Mouse (Mus musculus) heart, embryonic 11.5 days (tissue): Measurements from ENCODE around the gene Fam184a. TPM values are rescaled to one million over a fixed set of nuclear protein-coding genes. Genes with fewer than 3 reads are reported as not detected.
A peak's percentile ranks its signal among the peaks of the same experiment; 100 is the strongest.
"Not testable (repeated sequence)": the region's sequence is repeated elsewhere in the genome, so short reads cannot be mapped to it uniquely, and the experiment has no call there.

Experiments used
- ATAC-seq: fragments of 200-750 bp; cut with Nextera tagmentation; replicated peaks from 2 replicates; pipeline ENCODE4 v1.8.0; 2017; ENCODE audit warnings: moderate library complexity; ENCODE audit not compliant: insufficient number of reproducible peaks, low FRiP score, low TSS enrichment
- H3K27ac ChIP-seq: fragments of 300-500 bp; sonication (generic); 2 replicates; pipeline ENCODE4 v1.5.1; 2014; ENCODE audit warnings: mild to moderate bottlenecking, low read depth, low read length
- H3K27me3 ChIP-seq: fragments of 300-500 bp; sonication (generic); 2 replicates; pipeline ENCODE4 v1.6.1; 2014; ENCODE audit warnings: mild to moderate bottlenecking, low read length, mixed read lengths; ENCODE audit not compliant: control insufficient read depth, insufficient read depth
- H3K36me3 ChIP-seq: fragments of 300-500 bp; sonication (generic); 2 replicates; pipeline ENCODE4 v1.6.1; 2014; ENCODE audit warnings: mild to moderate bottlenecking, low read length, moderate library complexity, mixed read lengths; ENCODE audit not compliant: control insufficient read depth, insufficient read depth
- H3K4me1 ChIP-seq: fragments of 300-500 bp; sonication (generic); 2 replicates; pipeline ENCODE4 v1.6.1; 2014; ENCODE audit warnings: low read length; ENCODE audit not compliant: control insufficient read depth, insufficient read depth
- H3K4me2 ChIP-seq: fragments of 300-500 bp; sonication (generic); 2 replicates; pipeline ENCODE4 v1.6.1; 2014; ENCODE audit warnings: mild to moderate bottlenecking, moderate library complexity
- H3K4me3 ChIP-seq: fragments of 300-500 bp; sonication (generic); 2 replicates; pipeline ENCODE4 v1.5.1; 2014; ENCODE audit warnings: low read depth, low read length
- H3K9ac ChIP-seq: fragments of 300-500 bp; sonication (generic); 2 replicates; pipeline ENCODE4 v1.6.1; 2014; ENCODE audit warnings: mild to moderate bottlenecking, low read depth, low read length, moderate library complexity
- H3K9me3 ChIP-seq: fragments of 300-500 bp; sonication (generic); replicated peaks from 2 replicates; pipeline ENCODE4 v1.6.1; 2016; ENCODE audit warnings: low read length; ENCODE audit not compliant: control insufficient read depth
- WGBS: fragments of 180-500 bp; shearing (Covaris S2); extraction: QIAGEN DNeasy Blood & Tissue Kit; methylation state at CpG from one replicate; pipeline ENCODE4 v1.1.7; 2014; ENCODE audit not compliant: insufficient replicate concordance; 5-methylcytosine and 5-hydroxymethylcytosine counted together
- polyA plus RNA-seq: library from polyadenylated mRNA; unstranded; fragments of >200 nt; fragmentation: Nextera tagmentation; extraction: Ambion mirVana; gene quantifications from 2 replicates; pipeline ENCODE4 v1.2.1, GENCODE M21; 2014

Gene Fam184a
- polyA plus RNA-seq, 1 experiment from 2014 or later, result 3.1 TPM

DNA sequence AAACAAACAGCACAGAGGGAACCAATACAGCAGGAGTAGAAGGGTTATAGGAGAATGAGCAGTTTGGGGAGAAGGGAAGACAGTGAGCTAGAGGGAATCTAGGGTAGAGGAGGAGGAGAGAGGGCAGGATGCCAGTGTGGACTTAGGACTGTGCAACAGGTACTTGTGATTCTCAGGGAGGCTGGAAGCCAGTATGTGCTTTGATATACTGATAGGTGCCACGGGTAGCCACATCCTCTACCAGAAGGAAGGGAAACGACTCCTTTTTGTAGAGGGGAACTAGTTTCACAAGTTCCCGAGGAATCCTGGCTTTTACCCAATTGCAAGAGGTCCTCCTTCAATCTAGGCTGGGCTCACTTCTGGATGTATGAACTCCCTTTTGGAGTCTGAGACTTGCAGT lies 65.1 kb downstream of the Fam184a start:
- no peak for ATAC-seq
- H3K9me3 ChIP-seq, result no peaks in the 10 kb centered on the region
- 61% methylated on average over 3 of the region's 3 CpGs for WGBS
- H3K27ac ChIP-seq, result no peak overlapping the region
- no peaks in the 10 kb centered on the region for H3K36me3 ChIP-seq
- H3K4me1 ChIP-seq, result no peaks in the 10 kb centered on the region
- H3K9ac ChIP-seq, result no peak overlapping the region
- no peak overlapping the region for H3K4me3 ChIP-seq
- no peaks in the 10 kb centered on the region for H3K27me3 ChIP-seq
- no peak overlapping the region for H3K4me2 ChIP-seq

DNA sequence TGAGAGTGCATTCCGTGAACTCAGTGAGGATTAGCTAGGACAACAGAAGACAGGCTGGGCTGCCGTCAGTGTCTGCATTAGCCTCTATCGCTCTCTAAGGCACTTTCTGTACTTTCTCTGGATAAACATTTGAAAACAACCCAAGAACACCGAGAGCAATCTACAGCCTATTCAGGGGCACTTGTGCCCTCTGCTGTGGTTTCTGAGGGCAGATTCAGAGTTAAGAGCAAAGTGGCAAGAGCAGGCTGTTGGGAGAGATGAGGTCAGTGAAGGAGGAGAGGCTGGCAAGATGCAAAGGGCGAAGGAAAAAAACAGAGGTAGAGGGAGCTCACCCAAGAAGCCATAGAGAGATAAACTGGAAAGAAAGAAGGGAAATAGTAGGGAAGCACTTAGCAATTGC lies 67.7 kb downstream of the Fam184a start:
- Histone ChIP-seq H3K9ac (no peak overlapping the region), H3K4me3 (no peak overlapping the region), H3K4me2 (no peak overlapping the region), H3K27me3 (no peaks in the 10 kb centered on the region), H3K4me1 (no peaks in the 10 kb centered on the region), H3K36me3 (no peaks in the 10 kb centered on the region), H3K27ac (no peak overlapping the region), H3K9me3 (no peaks in the 10 kb centered on the region)
- WGBS, result 80% methylated on average over 5 of the region's 5 CpGs
- ATAC-seq, result no peak

DNA sequence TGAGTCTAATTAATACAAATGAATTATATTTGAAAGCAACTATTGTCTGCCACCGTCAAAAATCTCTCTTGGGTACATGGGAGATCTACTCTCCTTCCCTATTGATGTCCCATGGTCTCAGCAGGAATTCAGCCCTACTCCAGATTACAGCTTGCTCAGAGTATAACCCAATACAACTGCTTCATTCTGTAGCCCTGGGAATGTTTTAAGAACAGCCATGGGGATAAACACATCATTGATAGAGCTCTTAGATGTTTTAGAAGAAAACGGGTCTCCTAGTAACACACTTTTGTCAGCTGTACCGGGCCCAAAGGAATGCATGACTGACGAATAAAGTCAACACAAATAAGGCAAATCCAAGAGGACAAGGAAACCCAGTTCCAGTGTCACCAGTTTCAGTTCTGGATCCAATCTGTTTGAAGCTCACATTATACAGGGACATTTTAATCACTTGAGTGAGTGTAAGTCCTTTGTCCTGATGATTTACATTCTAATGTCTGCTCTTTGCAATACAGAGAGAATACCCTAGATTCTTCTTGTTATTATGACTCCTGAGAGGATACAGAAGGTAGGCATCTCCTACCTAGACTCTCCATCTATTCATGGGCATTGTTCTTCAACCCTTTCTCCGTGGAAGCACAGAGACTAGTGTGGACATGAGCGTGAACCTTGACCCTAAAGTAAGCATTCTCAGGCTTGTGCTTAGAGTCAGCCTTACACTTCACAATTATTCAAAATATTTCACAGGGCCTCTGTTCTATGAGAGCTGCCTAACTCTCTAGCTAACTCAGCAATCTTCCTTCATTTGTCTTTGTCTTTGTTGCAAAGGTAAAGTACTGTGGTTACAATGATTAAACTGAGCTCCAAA lies 71.0 kb downstream of the Fam184a start:
- no peak for ATAC-seq
- H3K9ac ChIP-seq, result no peak overlapping the region
- no peak overlapping the region for H3K27ac ChIP-seq
- 75% methylated on average over 6 of the region's 6 CpGs for WGBS
- H3K36me3 ChIP-seq, result no peaks in the 10 kb centered on the region
- no peak overlapping the region for H3K4me3 ChIP-seq
- H3K27me3 ChIP-seq, result no peaks in the 10 kb centered on the region
- no peaks in the 10 kb centered on the region for H3K9me3 ChIP-seq
- H3K4me2 ChIP-seq, result no peak overlapping the region
- no peaks in the 10 kb centered on the region for H3K4me1 ChIP-seq

DNA sequence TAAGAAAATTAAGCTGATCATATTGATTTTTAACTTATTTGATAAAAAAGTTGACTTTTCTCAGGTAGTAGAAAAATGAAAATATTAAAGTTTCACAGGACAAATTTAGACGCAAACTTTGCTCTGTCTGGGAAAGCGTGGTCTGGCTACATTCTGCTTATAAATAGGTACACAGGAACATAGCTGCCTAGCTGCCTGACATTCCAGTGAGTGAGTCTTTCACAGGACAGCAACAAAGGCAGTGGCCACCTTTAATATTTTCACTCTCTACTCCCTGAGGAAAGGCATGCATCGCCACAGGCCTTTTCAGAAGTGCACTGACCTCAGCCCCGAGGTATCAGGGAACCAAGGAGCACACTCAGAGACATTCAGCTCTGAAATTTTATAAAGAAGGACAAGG lies 89.1 kb downstream of the Fam184a start:
- no peak for ATAC-seq
- no peak overlapping the region for H3K4me2 ChIP-seq
- no peak overlapping the region for H3K9ac ChIP-seq
- H3K4me3 ChIP-seq, result no peak overlapping the region
- 44% methylated on average over 4 of the region's 4 CpGs for WGBS
- no peaks in the 10 kb centered on the region for H3K36me3 ChIP-seq
- no peaks in the 10 kb centered on the region for H3K4me1 ChIP-seq
- H3K9me3 ChIP-seq, result no peaks in the 10 kb centered on the region
- no peak overlapping the region for H3K27ac ChIP-seq
- no peaks in the 10 kb centered on the region for H3K27me3 ChIP-seq

DNA sequence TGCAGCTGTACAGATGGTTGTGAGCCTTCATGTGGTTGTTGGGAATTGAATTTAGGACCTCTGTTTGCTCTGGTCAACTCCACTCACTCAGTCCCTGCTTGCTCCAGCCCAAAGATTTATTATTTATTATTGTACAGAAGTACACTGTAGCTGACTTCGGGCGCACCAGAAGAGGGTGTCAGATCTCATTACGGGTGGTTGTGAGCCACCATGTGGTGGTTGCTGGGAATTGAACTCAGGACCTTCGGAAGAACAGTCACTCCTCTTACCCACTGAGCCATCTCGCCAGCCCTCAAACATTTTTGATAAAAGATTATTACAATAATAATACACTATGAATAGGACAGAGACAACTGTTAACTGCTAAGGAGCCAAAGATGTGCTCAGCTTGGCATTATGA lies 96.7 kb downstream of the Fam184a start:
- H3K36me3 ChIP-seq, H3K9me3 ChIP-seq, H3K4me2 ChIP-seq, H3K27ac ChIP-seq, ATAC-seq, H3K4me3 ChIP-seq, H3K4me1 ChIP-seq, H3K9ac ChIP-seq, H3K27me3 ChIP-seq: not testable (repeated sequence)
- 74% methylated on average over 5 of the region's 5 CpGs for WGBS

DNA sequence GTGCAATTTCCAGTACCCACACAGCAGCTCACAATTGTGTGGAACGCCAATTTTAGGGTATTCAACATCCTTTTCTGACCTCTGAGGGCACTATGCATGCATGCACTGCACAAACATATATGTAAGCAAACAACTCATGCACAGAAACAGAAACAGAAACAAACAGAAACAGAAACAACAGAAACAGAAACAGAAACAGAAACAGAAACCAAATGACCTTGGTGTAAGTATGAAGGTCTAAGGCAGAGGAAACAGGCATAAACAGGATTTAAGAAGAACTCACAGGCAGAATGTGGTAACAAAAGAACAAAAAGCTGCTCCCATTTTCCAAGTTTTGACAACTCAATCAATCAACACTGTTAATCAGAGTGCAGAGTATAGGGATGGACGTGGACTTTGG lies 100.2 kb downstream of the Fam184a start:
- Histone ChIP-seq H3K9me3 (no peaks in the 10 kb centered on the region), H3K27ac (no peak overlapping the region), H3K4me2 (no peak overlapping the region), H3K36me3 (no peaks in the 10 kb centered on the region), H3K4me3 (no peak overlapping the region), H3K27me3 (no peaks in the 10 kb centered on the region), H3K9ac (no peak overlapping the region), H3K4me1 (no peaks in the 10 kb centered on the region)
- ATAC-seq, result no peak
- WGBS, result 68% methylated on average over 2 of the region's 2 CpGs

DNA sequence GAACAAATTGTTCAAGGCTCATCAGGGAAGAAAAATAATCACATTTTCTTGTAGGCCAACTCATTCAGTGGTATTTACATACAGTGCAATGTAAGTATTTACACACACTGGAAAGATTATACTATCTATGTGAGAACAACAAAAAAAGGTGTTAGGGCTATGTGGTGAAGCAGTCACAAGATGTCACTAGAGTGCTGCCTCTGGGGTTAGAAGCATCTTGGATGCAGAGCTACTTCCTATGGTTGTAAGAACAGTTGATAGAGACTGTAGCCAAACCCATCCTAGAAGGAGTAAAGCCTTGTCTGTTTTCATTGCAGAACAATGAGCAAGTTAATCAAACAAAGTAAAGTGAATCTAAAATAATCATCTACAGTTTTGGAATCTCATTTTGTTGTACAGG lies 109.4 kb downstream of the Fam184a start:
- H3K27ac ChIP-seq, result no peak overlapping the region
- no peaks in the 10 kb centered on the region for H3K36me3 ChIP-seq
- H3K27me3 ChIP-seq, result no peaks in the 10 kb centered on the region
- H3K9ac ChIP-seq, result no peak overlapping the region
- ATAC-seq, result no peak
- no peaks in the 10 kb centered on the region for H3K4me1 ChIP-seq
- H3K4me2 ChIP-seq, result no peak overlapping the region
- H3K9me3 ChIP-seq, result no peaks in the 10 kb centered on the region
- no peak overlapping the region for H3K4me3 ChIP-seq

DNA sequence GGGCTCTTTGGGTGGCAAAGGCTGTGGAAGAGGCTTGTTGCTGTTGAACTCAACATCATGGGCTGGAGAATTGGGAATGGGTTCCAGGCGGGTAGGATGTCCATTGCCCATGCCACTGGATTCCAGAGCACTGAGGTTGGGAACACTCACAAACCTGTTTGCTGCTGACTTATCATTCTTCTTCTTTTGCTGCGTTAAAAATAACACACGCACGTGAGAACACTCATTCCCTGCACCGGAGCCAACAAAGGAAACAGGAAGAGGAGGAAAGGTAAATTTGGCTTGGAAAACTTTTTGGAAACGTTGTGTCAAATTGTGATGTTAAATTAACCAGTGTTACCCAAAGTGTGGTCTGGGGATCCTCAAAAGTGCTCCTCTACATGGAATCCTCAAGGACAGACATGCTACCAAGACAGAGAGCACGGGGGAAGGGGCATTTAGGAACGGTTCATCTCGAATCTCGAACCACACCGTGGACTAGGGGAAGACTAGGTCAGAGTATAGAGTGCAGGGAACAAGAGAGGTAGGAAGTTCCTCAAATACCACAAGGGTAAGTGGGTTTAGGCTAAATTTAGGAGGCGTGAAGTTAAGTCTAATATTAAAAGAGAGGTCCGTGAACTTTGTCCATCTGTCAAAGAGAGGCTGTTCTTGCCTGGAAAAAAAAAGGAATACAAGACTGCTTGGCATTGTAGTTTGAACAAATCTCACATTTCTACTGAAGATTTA lies 115.5 kb downstream of the Fam184a start:
- Histone ChIP-seq H3K9ac (no peak overlapping the region), H3K9me3 (no peaks in the 10 kb centered on the region), H3K27ac (peak overlapping the region; percentile 80), H3K4me3 (no peak overlapping the region; the same call in 1 of the 2 replicates), H3K4me1 (no peaks in the 10 kb centered on the region), H3K36me3 (no peaks in the 10 kb centered on the region), H3K27me3 (no peaks in the 10 kb centered on the region), H3K4me2 (peak overlapping the region; percentile 49)
- 52% methylated on average over 13 of the region's 13 CpGs for WGBS
- no peak for ATAC-seq

DNA sequence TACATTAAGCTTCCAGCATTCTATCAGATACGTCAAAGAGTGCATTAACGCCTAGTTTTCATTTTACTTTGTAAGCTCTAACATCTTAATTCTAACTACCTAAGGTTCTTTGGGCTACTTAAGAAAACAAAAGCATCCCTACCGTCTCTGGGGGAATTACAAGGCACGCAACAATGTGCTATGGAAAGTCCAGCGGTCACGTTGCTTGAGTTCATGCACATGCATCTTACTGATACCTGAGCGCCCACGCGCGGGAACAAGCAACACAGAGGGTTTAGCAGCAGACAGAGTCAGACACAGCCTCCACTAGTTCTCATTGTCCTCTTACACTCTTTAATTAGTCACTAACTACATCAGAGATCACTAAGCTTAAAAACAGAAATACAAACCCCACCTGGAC lies 116.8 kb downstream of the Fam184a start:
- Histone ChIP-seq H3K27ac (no peak overlapping the region), H3K4me3 (no peak overlapping the region), H3K9me3 (no peaks in the 10 kb centered on the region), H3K4me1 (no peaks in the 10 kb centered on the region), H3K27me3 (no peaks in the 10 kb centered on the region), H3K4me2 (no peak overlapping the region), H3K9ac (no peak overlapping the region), H3K36me3 (no peaks in the 10 kb centered on the region)
- no peak for ATAC-seq
- 76% methylated on average over 10 of the region's 10 CpGs for WGBS
